Mouse (Mus musculus): ENCODE results near the gene Myrf. TPM values are rescaled to one million over a fixed set of nuclear protein-coding genes. Genes with fewer than 3 reads are reported as not detected.
"Not testable (repeated sequence)": the region's sequence is repeated elsewhere in the genome, so short reads cannot be mapped to it uniquely, and the experiment has no call there.

Gene Myrf
- polyA plus RNA-seq, 1 experiment from 2014 or later, result 1.3 TPM

- not testable (repeated sequence) for H3K4me1 ChIP-seq; H3K36me3 ChIP-seq; ATAC-seq (ENCODE audit: low FRiP score, low read depth); H3K27me3 ChIP-seq; H3K4me2 ChIP-seq (replicated peaks); H3K9ac ChIP-seq; H3K4me3 ChIP-seq; H3K9me3 ChIP-seq; H3K27ac ChIP-seq
- WGBS, result 87% methylated on average over 3 of the region's 3 CpGs
Observed at GRCm38 (mm10) chr19:10169692-10170330, 70.7 kb downstream of the Myrf start.

- no peaks in the 10 kb centered on the region for H3K9me3 ChIP-seq
- no peak overlapping the region for H3K27ac ChIP-seq
- no peaks in the 10 kb centered on the region; the same call in 1 of the 2 replicates for H3K27me3 ChIP-seq
- H3K9ac ChIP-seq, result no peak overlapping the region
- no peak for ATAC-seq (ENCODE audit: low FRiP score, low read depth)
- no peak overlapping the region for H3K4me3 ChIP-seq
- H3K4me2 ChIP-seq (replicated peaks), result no peak overlapping the region
- H3K4me1 ChIP-seq, result no peaks in the 10 kb centered on the region
- H3K36me3 ChIP-seq, result no peaks in the 10 kb centered on the region
Observed at GRCm38 (mm10) chr19:10169179-10169578, 71.4 kb downstream of the Myrf start.

DNA sequence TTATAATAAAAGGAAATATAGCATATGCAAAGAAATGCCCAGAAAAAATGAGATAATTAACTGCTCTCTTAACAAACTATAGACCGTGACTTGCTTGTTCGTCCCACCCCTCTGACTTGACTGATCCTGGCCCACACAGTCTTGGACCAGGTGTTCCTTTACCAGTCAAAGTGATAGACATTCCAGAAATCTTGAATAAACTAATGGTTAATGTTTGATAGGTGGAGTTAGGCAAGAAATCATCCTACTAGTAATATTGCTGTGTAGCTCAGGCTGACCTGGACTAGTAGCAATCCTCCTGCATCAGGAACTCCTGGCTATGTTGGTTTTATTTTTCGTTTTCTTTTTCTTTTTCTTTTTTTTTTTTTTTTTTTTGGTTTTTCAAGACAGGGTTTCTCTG is 72.1 kb downstream of the Myrf start:
- H3K4me3 ChIP-seq, result no peak overlapping the region
- no peaks in the 10 kb centered on the region for H3K36me3 ChIP-seq

DNA sequence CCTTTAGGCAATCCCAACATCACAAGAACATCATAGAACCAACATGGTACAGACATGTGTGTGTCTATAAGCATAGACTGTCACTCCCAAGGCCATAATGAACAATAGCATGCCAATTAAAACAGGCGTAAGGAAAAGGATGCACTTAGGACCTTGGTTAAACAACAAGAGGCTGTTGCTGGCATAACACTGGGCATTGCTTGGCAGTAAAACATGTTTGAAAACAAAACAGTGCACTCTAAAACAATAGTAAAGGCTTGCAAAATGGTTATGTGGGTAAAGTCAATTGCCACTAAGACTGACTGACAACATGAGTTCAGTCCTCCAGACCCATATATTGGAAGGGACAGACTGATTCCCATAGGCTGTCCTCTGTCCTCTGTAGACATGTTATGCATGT is 72.6 kb downstream of the Myrf start:
- Histone ChIP-seq H3K9ac (no peak overlapping the region), H3K27ac (no peak overlapping the region), H3K36me3 (no peaks in the 10 kb centered on the region), H3K4me3 (no peak overlapping the region), H3K27me3 (no peaks in the 10 kb centered on the region; the same call in 1 of the 2 replicates), H3K4me2 (replicated peaks) (no peak overlapping the region), H3K9me3 (no peaks in the 10 kb centered on the region), H3K4me1 (no peaks in the 10 kb centered on the region)
- WGBS, result 82% methylated on average over 1 of the region's 1 CpGs
- no peak for ATAC-seq (ENCODE audit: low FRiP score, low read depth)

More for the DNA sequence above, 72.1 kb downstream of the Myrf start:
- 79% methylated on average over 3 of the region's 3 CpGs for WGBS
- ATAC-seq (ENCODE audit: low FRiP score, low read depth), result no peak
- H3K4me2 ChIP-seq (replicated peaks), result no peak overlapping the region
- no peak overlapping the region for H3K9ac ChIP-seq
- no peak overlapping the region for H3K27ac ChIP-seq
- no peaks in the 10 kb centered on the region for H3K9me3 ChIP-seq
- no peaks in the 10 kb centered on the region; the same call in 1 of the 2 replicates for H3K27me3 ChIP-seq
- H3K4me1 ChIP-seq, result no peaks in the 10 kb centered on the region

DNA sequence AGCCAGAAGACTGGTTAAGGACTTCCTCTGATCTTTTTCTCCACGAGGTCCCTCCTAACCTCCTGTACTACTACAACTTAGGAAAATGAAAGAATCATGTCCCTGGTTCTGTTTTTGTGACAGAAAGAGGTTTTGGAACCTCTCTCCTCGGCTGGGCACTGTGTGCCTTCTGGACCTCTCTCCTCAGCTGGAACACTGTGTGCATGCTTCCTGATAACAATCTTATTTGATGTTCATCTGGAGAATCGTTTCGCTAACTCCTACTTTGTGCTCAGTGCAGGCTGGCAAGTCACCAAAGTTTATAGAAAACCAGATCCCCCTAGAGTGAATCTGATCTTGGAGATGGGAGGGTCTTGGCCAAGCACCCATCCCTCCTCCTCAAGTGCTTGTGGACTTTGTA is 73.4 kb downstream of the Myrf start:
- Histone ChIP-seq H3K4me2 (replicated peaks) (no peak overlapping the region), H3K27me3 (no peaks in the 10 kb centered on the region; the same call in 1 of the 2 replicates), H3K9ac (no peak overlapping the region), H3K36me3 (no peaks in the 10 kb centered on the region), H3K27ac (no peak overlapping the region), H3K4me3 (no peak overlapping the region), H3K4me1 (no peaks in the 10 kb centered on the region), H3K9me3 (peaks cover 3% of the 10 kb centered on the region; the same call in 1 of the 2 replicates)
- WGBS, result 72% methylated on average over 4 of the region's 4 CpGs
- ATAC-seq (ENCODE audit: low FRiP score, low read depth), result no peak

DNA sequence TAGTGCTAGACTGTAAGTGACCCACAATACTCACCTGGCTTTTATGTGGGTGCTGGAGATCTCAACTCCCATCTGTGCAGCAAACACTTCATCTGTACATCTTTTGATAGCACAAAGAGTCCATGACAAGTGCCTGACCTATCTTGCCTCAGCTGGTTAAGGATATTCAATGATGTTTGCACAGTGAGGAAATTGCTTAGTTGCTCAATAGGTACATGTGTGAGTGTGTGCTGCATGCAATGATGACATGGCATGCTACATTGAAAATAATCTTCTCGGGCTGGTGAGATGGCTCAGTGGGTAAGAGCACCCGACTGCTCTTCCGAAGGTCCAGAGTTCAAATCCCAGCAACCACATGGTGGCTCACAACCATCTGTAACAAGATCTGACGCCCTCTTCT is 74.6 kb downstream of the Myrf start:
- WGBS, result 74% methylated on average over 4 of the region's 4 CpGs
- not testable (repeated sequence) for ATAC-seq (ENCODE audit: low FRiP score, low read depth); H3K27ac ChIP-seq; H3K4me3 ChIP-seq; H3K36me3 ChIP-seq; H3K27me3 ChIP-seq; H3K9me3 ChIP-seq; H3K9ac ChIP-seq; H3K4me2 ChIP-seq (replicated peaks); H3K4me1 ChIP-seq

DNA sequence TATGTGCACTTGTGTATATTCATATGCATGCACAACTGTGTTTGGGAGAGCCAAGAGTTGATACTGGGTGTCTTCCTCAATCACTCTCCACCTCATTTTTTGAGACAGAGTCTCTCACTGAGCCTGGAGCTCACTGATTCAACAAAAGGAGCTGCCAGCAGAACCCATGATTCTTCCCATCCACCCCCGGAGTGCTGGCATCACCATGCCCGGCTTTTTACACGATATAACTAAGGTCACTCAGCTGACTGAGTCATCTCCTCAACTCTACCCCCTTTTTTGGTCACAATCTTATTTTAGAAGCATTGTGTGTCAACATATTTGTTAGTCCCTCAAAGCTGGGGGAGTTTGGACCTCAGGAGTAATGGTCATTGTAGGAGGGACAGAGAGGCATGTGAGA is 76.7 kb downstream of the Myrf start:
- WGBS, result 89% methylated on average over 3 of the region's 3 CpGs
- Histone ChIP-seq H3K36me3 (no peaks in the 10 kb centered on the region), H3K27ac (no peak overlapping the region)

More for the DNA sequence above, 76.7 kb downstream of the Myrf start:
- H3K27me3 ChIP-seq, result no peaks in the 10 kb centered on the region; the same call in 1 of the 2 replicates
- no peak overlapping the region for H3K9ac ChIP-seq
- H3K4me3 ChIP-seq, result no peak overlapping the region
- H3K4me1 ChIP-seq, result no peaks in the 10 kb centered on the region
- ATAC-seq (ENCODE audit: low FRiP score, low read depth), result no peak
- H3K9me3 ChIP-seq, result peaks cover 3% of the 10 kb centered on the region; the same call in 1 of the 2 replicates
- H3K4me2 ChIP-seq (replicated peaks), result no peak overlapping the region

Small RNA genes lying within 50 kb of the gene (microRNA-seq; reads per million reads assigned to microRNA genes)
- 0.70 reads per million for gene Mir6993

Other genes with a start within 250 kb of the Myrf start
- gene Best1, start 239.1 kb downstream of the Myrf start, polyA plus RNA-seq (2015; fragmentation: Nextera tagmentation; extraction: Ambion mirVana), result 2.0 and 2.1 TPM in 2 replicates
- gene Rab3il1, start 239.1 kb downstream of the Myrf start, polyA plus RNA-seq (2015; fragmentation: Nextera tagmentation; extraction: Ambion mirVana), result 40.6 and 45.2 TPM in 2 replicates
- gene Fads3, start 199.2 kb downstream of the Myrf start, polyA plus RNA-seq (2015; fragmentation: Nextera tagmentation; extraction: Ambion mirVana), result 10.0 and 10.8 TPM in 2 replicates
- gene Fads2, start 139.0 kb downstream of the Myrf start, polyA plus RNA-seq (2015; fragmentation: Nextera tagmentation; extraction: Ambion mirVana), result 92.0 and 93.2 TPM in 2 replicates
- gene Fads1, start 57.9 kb downstream of the Myrf start, polyA plus RNA-seq (2015; fragmentation: Nextera tagmentation; extraction: Ambion mirVana), result 115 and 119 TPM in 2 replicates
- 475 and 492 TPM in 2 replicates for gene Tmem258, start 36.7 kb downstream of the Myrf start, polyA plus RNA-seq (2015; fragmentation: Nextera tagmentation; extraction: Ambion mirVana)
- 78.4 and 82.0 TPM in 2 replicates for gene Fen1, start 36.6 kb downstream of the Myrf start, polyA plus RNA-seq (2015; fragmentation: Nextera tagmentation; extraction: Ambion mirVana)
- gene Dagla, start 64.1 kb upstream of the Myrf start, polyA plus RNA-seq (2015; fragmentation: Nextera tagmentation; extraction: Ambion mirVana), result 2.0 and 2.5 TPM in 2 replicates
- gene Syt7, start 148.3 kb upstream of the Myrf start, polyA plus RNA-seq (2015; fragmentation: Nextera tagmentation; extraction: Ambion mirVana), result 0.69 and 1.1 TPM in 2 replicates
- gene Lrrc10b, start 216.7 kb upstream of the Myrf start, polyA plus RNA-seq (2015; fragmentation: Nextera tagmentation; extraction: Ambion mirVana), result 0.25 and 0.37 TPM in 2 replicates
- gene Ppp1r32, start 242.2 kb upstream of the Myrf start, polyA plus RNA-seq (2015; fragmentation: Nextera tagmentation; extraction: Ambion mirVana), result not detected in 2 replicates